Mouse (Mus musculus) liver, embryonic 13.5 days (tissue): ENCODE measurements at regions not wholly inside any gene's neighbourhood (a gene's known extent, or its start where the extent isn't known, plus 50 kb on each side); places are given as distances from the start of the nearest gene placed in this dataset.
"Not testable (repeated sequence)": the region's sequence is repeated elsewhere in the genome, so short reads cannot be mapped to it uniquely, and the experiment has no call there.

Experiments
- ATAC-seq: fragments of 200-750 bp; cut with Nextera tagmentation; 2 replicates; pipeline ENCODE4 v1.8.0; 2017; ENCODE audit warnings: low read depth, mild to moderate bottlenecking, moderate number of reproducible peaks, moderate library complexity
- DNase-seq: peaks from one replicate; pipeline ENCODE4 v3.0.0; 2022
- H3K27ac ChIP-seq: fragments of 300-500 bp; sonication (generic); 2 replicates; pipeline ENCODE4 v1.5.1; 2015; ENCODE audit warnings: moderate library complexity, mild to moderate bottlenecking, inconsistent platforms
- H3K27me3 ChIP-seq: fragments of 300-500 bp; sonication (generic); 2 replicates; pipeline ENCODE4 v1.6.1; 2015; ENCODE audit warnings: mild to moderate bottlenecking, inconsistent platforms
- H3K36me3 ChIP-seq: fragments of 300-500 bp; sonication (generic); 2 replicates; pipeline ENCODE4 v1.6.1; 2015; ENCODE audit warnings: mild to moderate bottlenecking, inconsistent platforms
- H3K4me1 ChIP-seq: fragments of 300-500 bp; sonication (generic); replicated peaks from 2 replicates; pipeline ENCODE4 v1.6.1; 2015; ENCODE audit warnings: inconsistent platforms
- H3K4me2 ChIP-seq: fragments of 300-500 bp; sonication (generic); 2 replicates; pipeline ENCODE4 v1.6.1; 2015; ENCODE audit warnings: inconsistent platforms, mild to moderate bottlenecking, moderate library complexity
- H3K4me3 ChIP-seq: fragments of 300-500 bp; sonication (generic); replicated peaks from 2 replicates; pipeline ENCODE4 v1.5.1; 2015; ENCODE audit warnings: mild to moderate bottlenecking, inconsistent platforms
- H3K9ac ChIP-seq: fragments of 300-500 bp; sonication (generic); 2 replicates; pipeline ENCODE4 v1.6.1; 2015; ENCODE audit warnings: mild to moderate bottlenecking, inconsistent platforms
- H3K9me3 ChIP-seq: fragments of 300-500 bp; sonication (generic); replicated peaks from 2 replicates; pipeline ENCODE4 v1.6.1; 2016; ENCODE audit warnings: inconsistent platforms
- WGBS: fragments of 180-500 bp; shearing (Covaris S2); methylation state at CpG from one replicate; pipeline ENCODE4 v1.1.7; 2015; ENCODE audit not compliant: insufficient replicate concordance; 5-methylcytosine and 5-hydroxymethylcytosine counted together

- ATAC-seq (no peak), DNase-seq (no peak)
- no peak overlapping the region for H3K4me2 ChIP-seq
- no peak overlapping the region for H3K27ac ChIP-seq
- H3K4me1 ChIP-seq, result no peaks in the 10 kb centered on the region
- H3K9ac ChIP-seq, result no peak overlapping the region
- no peaks in the 10 kb centered on the region for H3K27me3 ChIP-seq
- no peak overlapping the region for H3K4me3 ChIP-seq
- no peaks in the 10 kb centered on the region for H3K36me3 ChIP-seq
- 64% methylated on average over 7 of the region's 7 CpGs for WGBS
- H3K9me3 ChIP-seq, result no peaks in the 10 kb centered on the region
Measured at GRCm38 (mm10) chr1:168660956-168661355, 228.9 kb upstream of the Pbx1 start.

- 58% methylated on average over 5 of the region's 5 CpGs for WGBS
- Histone ChIP-seq H3K9me3 (no peaks in the 10 kb centered on the region), H3K36me3 (no peaks in the 10 kb centered on the region), H3K9ac (no peak overlapping the region), H3K27ac (no peak overlapping the region), H3K4me1 (no peaks in the 10 kb centered on the region), H3K4me3 (no peak overlapping the region), H3K27me3 (no peaks in the 10 kb centered on the region), H3K4me2 (no peak overlapping the region)
- DNase-seq (no peak), ATAC-seq (no peak)
Measured at GRCm38 (mm10) chr1:168659578-168659977, 227.5 kb upstream of the Pbx1 start.

- Histone ChIP-seq H3K9me3 (no peaks in the 10 kb centered on the region), H3K27me3 (no peaks in the 10 kb centered on the region), H3K27ac (no peak overlapping the region), H3K4me3 (no peak overlapping the region), H3K4me1 (no peaks in the 10 kb centered on the region), H3K9ac (no peak overlapping the region), H3K4me2 (no peak overlapping the region), H3K36me3 (no peaks in the 10 kb centered on the region)
- ATAC-seq (no peak), DNase-seq (no peak)
- 53% methylated on average over 2 of the region's 2 CpGs for WGBS
Measured at GRCm38 (mm10) chr1:168632837-168633236, 200.8 kb upstream of the Pbx1 start.

GRCm38 (mm10) chr1:168631979-168632378 is 199.9 kb upstream of the Pbx1 start:
- DNase-seq (no peak), ATAC-seq (no peak)
- no peaks in the 10 kb centered on the region for H3K36me3 ChIP-seq
- no peak overlapping the region for H3K4me2 ChIP-seq
- no peaks in the 10 kb centered on the region for H3K27me3 ChIP-seq
- H3K4me3 ChIP-seq, result no peak overlapping the region
- H3K9me3 ChIP-seq, result no peaks in the 10 kb centered on the region
- no peak overlapping the region for H3K9ac ChIP-seq
- no peak overlapping the region for H3K27ac ChIP-seq
- no peaks in the 10 kb centered on the region for H3K4me1 ChIP-seq
- 47% methylated on average over 2 of the region's 2 CpGs for WGBS

- H3K9ac ChIP-seq, H3K4me1 ChIP-seq, H3K9me3 ChIP-seq, H3K27me3 ChIP-seq, H3K4me3 ChIP-seq, DNase-seq, ATAC-seq, H3K27ac ChIP-seq, H3K4me2 ChIP-seq, H3K36me3 ChIP-seq: not testable (repeated sequence)
- 30% methylated on average over 2 of the region's 3 CpGs for WGBS
Measured at GRCm38 (mm10) chr1:168601967-168602366, 169.9 kb upstream of the Pbx1 start.

GRCm38 (mm10) chr1:168600461-168601160 is 168.5 kb upstream of the Pbx1 start:
- H3K27ac ChIP-seq, result no peak overlapping the region
- no peaks in the 10 kb centered on the region for H3K36me3 ChIP-seq
- H3K4me1 ChIP-seq, result no peaks in the 10 kb centered on the region; the same call in 1 of the 2 replicates
- H3K4me2 ChIP-seq, result no peak overlapping the region
- 48% methylated on average over 6 of the region's 6 CpGs for WGBS
- H3K4me3 ChIP-seq, result no peak overlapping the region
- no peaks in the 10 kb centered on the region for H3K9me3 ChIP-seq
- H3K27me3 ChIP-seq, result no peaks in the 10 kb centered on the region
- H3K9ac ChIP-seq, result no peak overlapping the region
- no peak for ATAC-seq
- DNase-seq, result no peak

- Histone ChIP-seq H3K4me1 (no peaks in the 10 kb centered on the region; the same call in 1 of the 2 replicates), H3K9me3 (no peaks in the 10 kb centered on the region), H3K36me3 (no peaks in the 10 kb centered on the region), H3K27ac (no peak overlapping the region), H3K9ac (no peak overlapping the region), H3K4me3 (no peak overlapping the region), H3K4me2 (no peak overlapping the region), H3K27me3 (no peaks in the 10 kb centered on the region)
- ATAC-seq (no peak), DNase-seq (no peak)
- 49% methylated on average over 11 of the region's 11 CpGs for WGBS
Measured at GRCm38 (mm10) chr1:168598191-168598667, 166.2 kb upstream of the Pbx1 start.

GRCm38 (mm10) chr1:168597495-168597894 is 165.4 kb upstream of the Pbx1 start:
- Histone ChIP-seq H3K4me3 (no peak overlapping the region), H3K9me3 (no peaks in the 10 kb centered on the region), H3K27me3 (no peaks in the 10 kb centered on the region), H3K4me1 (no peaks in the 10 kb centered on the region; the same call in 1 of the 2 replicates), H3K36me3 (no peaks in the 10 kb centered on the region), H3K27ac (no peak overlapping the region), H3K9ac (no peak overlapping the region), H3K4me2 (no peak overlapping the region)
- WGBS, result 41% methylated on average over 5 of the region's 5 CpGs
- no peak for DNase-seq
- no peak for ATAC-seq

GRCm38 (mm10) chr1:168584137-168584536 is 152.1 kb upstream of the Pbx1 start:
- no peaks in the 10 kb centered on the region for H3K4me1 ChIP-seq
- no peaks in the 10 kb centered on the region for H3K9me3 ChIP-seq
- H3K27me3 ChIP-seq, result no peaks in the 10 kb centered on the region
- H3K4me2 ChIP-seq, result no peak overlapping the region
- no peaks in the 10 kb centered on the region for H3K36me3 ChIP-seq
- no peak for DNase-seq
- no peak for ATAC-seq
- H3K9ac ChIP-seq, result no peak overlapping the region
- WGBS, result 44% methylated on average over 3 of the region's 3 CpGs
- no peak overlapping the region for H3K4me3 ChIP-seq
- no peak overlapping the region for H3K27ac ChIP-seq

- H3K27me3 ChIP-seq, result no peaks in the 10 kb centered on the region
- H3K9ac ChIP-seq, result no peak overlapping the region
- no peak overlapping the region for H3K4me3 ChIP-seq
- no peak overlapping the region for H3K4me2 ChIP-seq
- 39% methylated on average over 5 of the region's 5 CpGs for WGBS
- H3K36me3 ChIP-seq, result no peaks in the 10 kb centered on the region
- H3K9me3 ChIP-seq, result no peaks in the 10 kb centered on the region
- ATAC-seq (no peak), DNase-seq (no peak)
- no peaks in the 10 kb centered on the region for H3K4me1 ChIP-seq
- no peak overlapping the region for H3K27ac ChIP-seq
Measured at GRCm38 (mm10) chr1:168582434-168582833, 150.4 kb upstream of the Pbx1 start.

GRCm38 (mm10) chr1:168569930-168570515 is 138.0 kb upstream of the Pbx1 start:
- ATAC-seq, result no peak

GRCm38 (mm10) chr1:168552394-168552793 is 120.3 kb upstream of the Pbx1 start:
- ATAC-seq, result no peak
- 50% methylated on average over 3 of the region's 3 CpGs for WGBS
- H3K27me3 ChIP-seq, result no peaks in the 10 kb centered on the region
- no peaks in the 10 kb centered on the region for H3K36me3 ChIP-seq
- H3K4me3 ChIP-seq, result no peak overlapping the region
- H3K9ac ChIP-seq, result no peak overlapping the region
- H3K4me1 ChIP-seq, result no peaks in the 10 kb centered on the region
- no peaks in the 10 kb centered on the region for H3K9me3 ChIP-seq
- no peak for DNase-seq
- no peak overlapping the region for H3K27ac ChIP-seq
- no peak overlapping the region for H3K4me2 ChIP-seq

More at GRCm38 (mm10) chr1:168569930-168570515, 138.0 kb upstream of the Pbx1 start:
- Histone ChIP-seq H3K9me3 (no peaks in the 10 kb centered on the region), H3K9ac (no peak overlapping the region), H3K4me1 (no peaks in the 10 kb centered on the region), H3K4me3 (no peak overlapping the region), H3K36me3 (no peaks in the 10 kb centered on the region), H3K27ac (no peak overlapping the region), H3K27me3 (no peaks in the 10 kb centered on the region), H3K4me2 (no peak overlapping the region)
- no peak for DNase-seq
- 60% methylated on average over 5 of the region's 5 CpGs for WGBS
